Mouse (Mus musculus) bone marrow macrophage, adult 2 months (primary cell): ENCODE results near the gene Esyt1. TPM values are rescaled to one million over a fixed set of nuclear protein-coding genes. Genes with fewer than 3 reads are reported as not detected.
"Not testable (repeated sequence)": the region's sequence is repeated elsewhere in the genome, so short reads cannot be mapped to it uniquely, and the experiment has no call there.

Experiments used
- H3K27ac ChIP-seq: 2 replicates; pipeline ENCODE4 v1.5.1; 2012; ENCODE audit warnings: low read depth, low read length; ENCODE audit not compliant: insufficient read depth
- H3K4me1 ChIP-seq: 2 replicates; pipeline ENCODE4 v1.6.1; 2012; ENCODE audit warnings: low read length; ENCODE audit not compliant: control insufficient read depth, insufficient read depth
- H3K4me3 ChIP-seq: 2 replicates; pipeline ENCODE4 v1.5.1; 2012; ENCODE audit warnings: mild to moderate bottlenecking, low read length, moderate library complexity; ENCODE audit not compliant: insufficient read depth
- CTCF ChIP-seq: IDR thresholded peaks from 2 replicates; pipeline ENCODE4 v1.5.1; 2012; ENCODE audit warnings: low read depth, mild to moderate bottlenecking, low read length, moderate library complexity
- POLR2A ChIP-seq: IDR thresholded peaks from 2 replicates; pipeline ENCODE4 v1.6.1; 2012; ENCODE audit warnings: mild to moderate bottlenecking, low read depth, low read length, borderline replicate concordance
- polyA plus RNA-seq: library from polyadenylated mRNA; stranded (reverse); fragments of >200 nt; gene quantifications from 2 replicates; pipeline ENCODE4 v1.2.4, GENCODE M21; 2012; ENCODE audit not compliant: missing spikeins, insufficient read depth, insufficient read length

Esyt1 gene
- polyA plus RNA-seq, 1 experiment: 197 TPM

- H3K4me3 ChIP-seq: peak overlapping the region; percentile 71
- peak overlapping the region; percentile 65 for H3K27ac ChIP-seq
- H3K4me1 ChIP-seq: peaks cover 36% of the 10 kb centered on the region
- TF ChIP-seq POLR2A (no peak), CTCF (no peak)
Measured at GRCm38 (mm10) chr10:128494667-128495245, 30.9 kb downstream of the Esyt1 start.

- TF ChIP-seq POLR2A (peak; percentile 49; the same call in 1 of the 2 replicates), CTCF (peak; percentile 98)
- H3K4me3 ChIP-seq: peak within 1 kb of the TSS; percentile 72
- H3K4me1 ChIP-seq: peaks cover 36% of the 10 kb centered on the region
- H3K27ac ChIP-seq: peak within 1 kb of the TSS; percentile 96
Measured at GRCm38 (mm10) chr10:128493695-128494666, 31.7 kb downstream of the Esyt1 start, which contains the start of gene Myl6. Gene Myl6 (minus strand): TSS chr10:128494145.

GRCm38 (mm10) chr10:128493319-128493694, 32.4 kb downstream of the Esyt1 start:
- H3K4me3 ChIP-seq: peak overlapping the region; percentile 72
- H3K27ac ChIP-seq: peak overlapping the region; percentile 82
- no peak for TF ChIP-seq CTCF
- no peak for TF ChIP-seq POLR2A
- peaks cover 38% of the 10 kb centered on the region for H3K4me1 ChIP-seq

GRCm38 (mm10) chr10:128492633-128493311, 32.9 kb downstream of the Esyt1 start:
- Histone ChIP-seq H3K4me1 (peaks cover 35% of the 10 kb centered on the region), H3K27ac (peak overlapping the region; percentile 82), H3K4me3 (peak overlapping the region; percentile 72)
- TF ChIP-seq CTCF (no peak), POLR2A (no peak)

- H3K27ac ChIP-seq: not testable (repeated sequence)
- Histone ChIP-seq H3K4me3 (peak overlapping the region; percentile 72), H3K4me1 (peaks cover 35% of the 10 kb centered on the region)
Measured at GRCm38 (mm10) chr10:128492051-128492450, 33.6 kb downstream of the Esyt1 start.

- TF ChIP-seq CTCF (no peak), POLR2A (no peak)
- Histone ChIP-seq H3K27ac (no peak overlapping the region), H3K4me3 (no peak overlapping the region), H3K4me1 (peaks cover 35% of the 10 kb centered on the region)
Measured at GRCm38 (mm10) chr10:128491495-128491894, 34.2 kb downstream of the Esyt1 start.

- H3K27ac ChIP-seq: no peak overlapping the region
- TF ChIP-seq CTCF: no peak
- no peak for TF ChIP-seq POLR2A
- H3K4me3 ChIP-seq: no peak overlapping the region
- H3K4me1 ChIP-seq: peaks cover 30% of the 10 kb centered on the region
Measured at GRCm38 (mm10) chr10:128490912-128491311, 34.8 kb downstream of the Esyt1 start.

- TF ChIP-seq CTCF (no peak), POLR2A (no peak)
- Histone ChIP-seq H3K27ac (no peak overlapping the region; the same call in 1 of the 2 replicates), H3K4me3 (no peak overlapping the region), H3K4me1 (peaks cover 24% of the 10 kb centered on the region)
Measured at GRCm38 (mm10) chr10:128490232-128490631, 35.4 kb downstream of the Esyt1 start.

GRCm38 (mm10) chr10:128489785-128490184, 35.9 kb downstream of the Esyt1 start:
- TF ChIP-seq POLR2A (no peak), CTCF (no peak)
- peak overlapping the region; percentile 56 for H3K27ac ChIP-seq
- no peak overlapping the region for H3K4me3 ChIP-seq
- peaks cover 21% of the 10 kb centered on the region for H3K4me1 ChIP-seq
